Mouse (Mus musculus): ENCODE data around the gene Rela. TPM values are rescaled to one million over a fixed set of nuclear protein-coding genes. Genes with fewer than 3 reads are reported as not detected.

Rela gene
- total RNA-seq, 2 experiments from 2014 or later: 18.1 to 19.8 TPM

DNA sequence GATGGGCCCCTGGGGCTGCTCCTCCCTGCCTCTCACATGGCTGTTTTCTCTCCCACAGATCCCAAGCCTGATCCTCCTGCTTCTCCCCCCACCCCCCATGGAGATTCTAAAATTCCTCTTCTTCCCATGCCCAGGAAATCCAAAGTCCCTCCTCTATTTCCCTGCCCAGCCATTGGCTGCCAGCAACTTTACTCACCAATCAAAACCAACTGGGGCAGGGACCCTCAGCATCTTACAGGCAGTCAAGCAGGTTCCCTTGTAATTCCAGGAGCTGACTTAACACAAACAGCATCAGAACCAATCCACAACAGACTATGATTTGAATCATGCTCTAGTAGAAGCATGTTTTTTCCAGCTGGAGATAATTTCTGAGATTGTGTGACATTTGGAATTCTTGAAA, 7.4 kb upstream of the Rela start:
- DNase-seq (ENCODE audit: low spot score in 2 of 2): no peak
- intact Hi-C loops (cut with DNase I): no loop called here

DNA sequence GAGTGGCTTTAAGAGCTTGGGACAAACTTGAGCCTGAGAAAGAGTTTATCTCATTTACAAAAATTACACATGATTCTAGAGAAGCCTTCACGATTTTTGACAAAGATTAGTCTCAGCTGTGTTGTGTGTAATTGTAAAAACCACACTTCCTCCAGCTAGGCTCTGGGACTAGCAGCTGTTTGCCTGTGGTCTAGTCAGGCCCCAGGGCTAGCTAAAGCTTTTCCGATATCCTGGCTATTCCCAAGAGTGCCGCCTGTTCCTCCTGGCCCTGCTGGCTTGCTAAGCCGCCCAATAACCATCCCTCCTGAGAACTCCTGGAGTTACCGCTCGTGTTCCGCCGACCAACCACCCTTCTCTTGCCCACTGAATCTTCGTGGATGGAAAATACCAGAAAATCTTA, 5.2 kb upstream of the Rela start:
- no peak for DNase-seq (ENCODE audit: low spot score in 2 of 2)
- intact Hi-C loops (cut with DNase I): no loop called here

DNA sequence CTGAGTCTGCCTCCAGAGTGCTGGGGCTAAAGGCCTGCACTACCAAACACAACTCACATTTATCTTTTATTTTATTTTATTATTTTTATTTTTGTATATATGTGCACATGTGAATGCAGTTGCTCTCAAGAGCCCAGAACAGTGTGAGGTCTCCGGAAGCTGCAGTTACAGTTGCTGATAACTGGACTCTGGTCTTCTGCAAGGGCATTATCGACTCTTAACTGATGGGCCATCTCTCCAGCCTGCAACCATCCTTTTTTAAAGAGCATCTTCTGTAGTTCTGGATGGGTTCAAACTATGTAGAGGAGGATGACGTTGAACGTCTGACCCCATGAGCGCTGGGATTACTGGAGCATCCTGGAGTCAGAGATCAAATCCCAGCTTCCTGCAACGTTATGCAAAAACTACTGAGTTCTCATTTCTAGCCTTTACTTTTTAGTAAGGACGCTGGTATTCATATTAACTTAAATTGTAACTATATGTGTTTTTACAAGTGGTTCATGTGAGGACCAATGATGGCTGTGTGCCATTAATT, 1.2 kb upstream of the Rela start:
- intact Hi-C loops (cut with DNase I): loop anchor here (5.0 kb wide), 1 partner anchor 69 kb away; the partner anchor contains the start of gene Ap5b1
- no peak for DNase-seq (ENCODE audit: low spot score in 2 of 2)

DNA sequence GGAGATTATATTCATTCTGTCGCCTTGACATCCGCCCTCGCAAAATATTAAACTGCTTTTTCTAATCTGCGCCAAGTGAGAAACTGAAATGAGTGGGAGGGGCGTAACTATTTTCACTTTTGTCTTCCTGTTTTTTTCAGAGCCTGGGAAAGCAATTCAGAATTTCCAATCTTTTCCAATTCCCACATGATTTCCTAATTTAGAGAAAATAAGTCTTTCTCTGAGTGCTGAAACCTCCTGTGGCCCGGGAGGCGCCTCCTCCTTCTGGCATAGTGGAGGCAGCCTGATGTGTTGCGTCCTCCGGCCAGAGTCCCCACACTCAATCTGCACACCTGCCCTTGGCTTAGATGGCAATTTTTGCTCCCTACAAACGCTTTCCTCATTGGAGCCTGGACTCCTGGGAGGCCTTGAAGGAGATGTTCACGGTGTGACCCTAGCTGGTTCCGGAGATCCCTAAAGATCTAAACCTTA, 677 bp upstream of the Rela start:
- DNase-seq (ENCODE audit: low spot score in 2 of 2): peak; percentile 43 to 46
- intact Hi-C loops (cut with DNase I): loop anchor here (5.0 kb wide), 1 partner anchor 69 kb away; the partner anchor contains the start of gene Ap5b1

DNA sequence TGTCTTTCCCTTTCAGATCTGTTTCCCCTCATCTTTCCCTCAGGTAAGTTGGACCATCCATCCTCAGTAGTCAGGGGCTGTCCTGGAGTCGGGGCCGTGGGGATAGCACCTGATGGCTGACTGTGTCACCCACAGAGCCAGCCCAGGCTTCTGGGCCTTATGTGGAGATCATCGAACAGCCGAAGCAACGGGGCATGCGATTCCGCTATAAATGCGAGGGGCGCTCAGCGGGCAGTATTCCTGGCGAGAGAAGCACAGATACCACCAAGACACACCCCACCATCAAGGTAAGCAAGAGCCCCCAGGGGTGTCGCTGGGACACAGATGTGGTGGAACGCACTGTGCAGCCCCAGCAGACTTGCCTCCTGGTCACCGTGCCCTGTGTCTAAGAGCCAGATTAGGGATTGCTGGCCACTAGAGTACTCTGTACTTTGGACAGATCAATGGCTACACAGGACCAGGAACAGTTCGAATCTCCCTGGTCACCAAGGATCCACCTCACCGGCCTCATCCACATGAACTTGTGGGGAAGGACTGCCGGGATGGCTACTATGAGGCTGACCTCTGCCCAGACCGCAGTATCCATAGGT, 1.2 kb downstream of the Rela start:
- intact Hi-C loops (cut with DNase I): loop anchor here (5.0 kb wide), 1 partner anchor 71 kb away; the partner anchor contains the start of gene Ap5b1
- DNase-seq (ENCODE audit: low spot score in 2 of 2): no peak

DNA sequence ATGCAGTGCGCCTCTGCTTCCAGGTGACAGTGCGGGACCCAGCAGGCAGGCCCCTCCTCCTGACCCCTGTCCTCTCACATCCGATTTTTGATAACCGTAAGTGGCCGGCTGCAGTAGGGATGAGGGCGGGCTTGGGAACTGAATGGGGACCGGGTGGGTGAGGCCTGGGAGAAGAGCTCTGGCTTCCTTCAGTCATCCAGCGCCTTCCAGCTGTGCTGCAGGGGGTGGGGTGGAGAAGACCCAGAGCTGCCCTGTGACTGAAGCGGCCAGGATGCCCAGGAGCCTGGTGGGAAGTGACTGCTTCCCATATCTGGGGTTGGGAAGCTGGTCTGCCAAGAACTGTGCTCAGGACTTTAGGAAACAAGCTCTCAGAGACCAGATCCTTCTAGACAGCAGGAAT, 3.1 kb downstream of the Rela start:
- DNase-seq (ENCODE audit: low spot score in 2 of 2): no peak
- intact Hi-C loops (cut with DNase I): no loop called here

DNA sequence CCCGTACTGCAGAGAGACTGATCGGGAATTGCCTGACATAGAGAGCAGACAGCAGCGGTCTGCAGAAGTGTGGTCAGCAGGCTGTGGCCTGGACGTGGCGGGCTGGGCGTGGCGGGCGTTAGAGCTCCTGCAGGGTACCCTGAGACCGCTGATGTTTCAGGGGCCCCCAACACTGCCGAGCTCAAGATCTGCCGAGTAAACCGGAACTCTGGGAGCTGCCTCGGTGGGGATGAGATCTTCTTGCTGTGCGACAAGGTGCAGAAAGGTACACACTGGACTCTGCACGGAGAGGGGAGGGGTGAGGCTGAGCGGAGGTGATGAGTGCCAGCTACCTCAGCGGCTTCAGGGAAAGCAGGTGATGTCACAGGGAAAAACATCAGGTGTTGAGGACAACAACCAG, 3.7 kb downstream of the Rela start:
- intact Hi-C loops (cut with DNase I): no loop called here
- no peak for DNase-seq (ENCODE audit: low spot score in 2 of 2)

DNA sequence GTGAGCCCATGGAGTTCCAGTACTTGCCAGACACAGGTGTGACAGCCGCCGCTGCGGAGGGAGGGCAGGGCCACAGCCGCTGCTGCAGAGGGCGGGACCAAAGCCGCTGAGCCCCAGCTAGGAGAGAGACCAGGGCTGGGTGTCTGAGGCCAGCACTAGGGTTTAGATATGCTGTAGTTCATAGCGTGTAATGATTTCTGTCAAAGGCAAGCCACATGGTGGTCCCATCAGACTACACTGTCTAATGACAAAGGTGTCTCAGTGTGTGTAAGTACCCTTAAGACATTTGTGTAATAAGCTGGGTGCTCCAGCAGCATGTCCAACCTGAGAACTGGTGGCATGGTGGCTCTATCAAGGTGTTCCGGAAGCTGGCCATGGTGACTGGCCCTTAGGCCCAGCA, 4.4 kb downstream of the Rela start:
- intact Hi-C loops (cut with DNase I): no loop called here
- no peak for DNase-seq (ENCODE audit: low spot score in 2 of 2)

DNA sequence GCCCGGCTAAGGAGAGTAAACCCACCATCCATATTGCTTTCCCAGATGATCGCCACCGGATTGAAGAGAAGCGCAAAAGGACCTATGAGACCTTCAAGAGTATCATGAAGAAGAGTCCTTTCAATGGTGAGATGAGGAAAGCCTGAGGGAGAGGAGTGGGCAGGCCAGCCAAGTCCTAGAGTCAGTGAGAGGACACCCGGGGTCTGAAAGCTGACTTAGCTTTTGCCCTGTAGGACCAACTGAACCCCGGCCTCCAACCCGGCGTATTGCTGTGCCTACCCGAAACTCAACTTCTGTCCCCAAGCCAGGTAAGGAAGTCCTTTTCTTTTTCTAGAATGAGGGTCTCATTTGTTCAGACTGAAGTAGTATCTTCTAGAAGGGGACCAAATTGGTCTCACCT, 8.0 kb downstream of the Rela start:
- intact Hi-C loops (cut with DNase I): loop anchor here (5.0 kb wide), 1 partner anchor 38 kb away; no protein-coding TSS in a partner anchor

DNA sequence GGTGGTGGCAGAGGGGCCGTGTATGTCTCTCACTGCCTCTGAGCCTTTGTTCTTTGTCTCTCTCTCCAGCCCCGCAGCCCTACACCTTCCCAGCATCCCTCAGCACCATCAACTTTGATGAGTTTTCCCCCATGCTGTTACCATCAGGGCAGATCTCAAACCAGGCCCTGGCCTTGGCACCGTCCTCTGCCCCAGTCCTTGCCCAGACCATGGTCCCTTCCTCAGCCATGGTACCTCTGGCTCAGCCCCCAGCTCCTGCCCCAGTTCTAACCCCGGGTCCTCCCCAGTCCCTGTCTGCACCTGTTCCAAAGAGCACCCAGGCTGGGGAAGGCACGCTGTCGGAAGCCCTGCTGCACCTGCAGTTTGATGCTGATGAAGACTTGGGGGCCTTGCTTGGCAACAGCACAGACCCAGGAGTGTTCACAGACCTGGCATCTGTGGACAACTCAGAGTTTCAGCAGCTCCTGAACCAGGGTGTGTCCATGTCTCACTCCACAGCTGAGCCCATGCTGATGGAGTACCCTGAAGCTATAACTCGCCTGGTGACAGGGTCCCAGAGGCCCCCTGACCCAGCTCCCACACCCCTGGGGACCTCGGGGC, 9.5 kb downstream of the Rela start:
- intact Hi-C loops (cut with DNase I): loop anchor here (5.0 kb wide), 1 partner anchor 40 kb away; no protein-coding TSS in a partner anchor
- DNase-seq (ENCODE audit: low spot score in 2 of 2): no peak

More for the DNA sequence above, 8.0 kb downstream of the Rela start:
- DNase-seq (ENCODE audit: low spot score in 2 of 2): no peak

DNA sequence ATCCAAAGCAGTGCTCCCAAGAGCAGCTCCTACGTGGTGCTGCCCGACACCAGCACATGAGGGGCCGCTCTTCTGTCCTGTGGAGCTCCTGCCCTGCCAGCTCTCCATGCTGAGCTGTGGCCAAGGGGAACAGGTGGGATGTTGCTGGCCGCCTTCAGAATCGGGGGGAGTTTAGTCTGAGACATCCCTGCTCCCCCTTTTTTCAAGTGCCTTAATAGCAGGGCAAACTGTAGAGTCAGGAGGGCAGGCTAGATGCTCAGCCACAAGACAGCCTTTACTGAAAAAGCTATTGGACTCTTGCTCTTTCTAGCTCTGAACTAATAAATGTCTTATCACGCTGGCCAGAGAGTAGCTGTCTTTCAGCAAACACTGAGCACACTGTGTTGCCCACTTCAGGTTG, 10.5 kb downstream of the Rela start:
- DNase-seq (ENCODE audit: low spot score in 2 of 2): no peak
- intact Hi-C loops (cut with DNase I): loop anchor here (5.0 kb wide), 1 partner anchor 40 kb away; no protein-coding TSS in a partner anchor

DNA sequence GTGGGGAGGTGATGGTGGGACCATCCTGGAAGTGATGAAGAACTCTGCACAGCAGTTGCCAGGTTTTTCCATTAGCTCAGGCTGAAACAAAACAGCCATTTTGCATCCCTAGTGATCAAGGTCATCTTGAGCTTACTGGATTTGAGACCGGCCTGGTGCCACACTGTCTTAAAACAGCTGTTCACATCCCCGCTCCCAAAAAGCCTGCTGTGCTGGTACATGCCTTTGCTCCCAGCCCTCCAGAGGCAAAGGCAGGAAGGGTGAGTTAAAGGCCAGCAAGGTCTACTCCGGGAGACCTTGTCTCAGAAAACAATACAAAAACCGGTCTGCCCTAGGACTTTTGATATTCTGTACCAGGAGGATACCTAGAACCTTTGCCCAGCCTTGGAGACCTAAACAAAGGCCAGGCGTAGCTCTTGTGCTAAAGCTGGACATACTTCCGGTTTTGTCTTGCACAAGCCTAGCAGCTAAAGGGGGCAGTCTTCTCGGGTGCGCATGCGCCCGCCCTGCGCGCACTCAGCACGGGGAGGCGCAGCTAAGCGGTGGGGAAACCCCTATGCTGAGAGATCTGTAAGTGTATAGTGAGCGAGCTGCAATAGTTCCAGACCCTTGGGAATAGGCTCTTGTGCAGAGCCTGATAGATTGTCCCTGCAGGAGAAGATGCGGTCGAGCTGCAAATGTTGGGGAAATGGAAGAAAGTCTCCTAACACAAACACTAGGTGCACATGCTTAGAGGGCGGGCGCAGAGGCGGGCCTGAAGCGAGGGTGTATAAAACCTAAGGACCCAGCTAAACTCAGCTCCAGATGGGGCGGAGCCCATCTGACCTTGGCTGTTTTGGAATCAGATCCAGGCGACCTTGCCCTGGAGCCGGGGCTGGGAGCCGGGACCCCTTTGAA, 11.4 kb downstream of the Rela start:
- peak; percentile 80 to 82 for DNase-seq (ENCODE audit: low spot score in 2 of 2)
- intact Hi-C loops (cut with DNase I): loop anchor here (5.0 kb wide), 1 partner anchor 41 kb away; no protein-coding TSS in a partner anchor

DNA sequence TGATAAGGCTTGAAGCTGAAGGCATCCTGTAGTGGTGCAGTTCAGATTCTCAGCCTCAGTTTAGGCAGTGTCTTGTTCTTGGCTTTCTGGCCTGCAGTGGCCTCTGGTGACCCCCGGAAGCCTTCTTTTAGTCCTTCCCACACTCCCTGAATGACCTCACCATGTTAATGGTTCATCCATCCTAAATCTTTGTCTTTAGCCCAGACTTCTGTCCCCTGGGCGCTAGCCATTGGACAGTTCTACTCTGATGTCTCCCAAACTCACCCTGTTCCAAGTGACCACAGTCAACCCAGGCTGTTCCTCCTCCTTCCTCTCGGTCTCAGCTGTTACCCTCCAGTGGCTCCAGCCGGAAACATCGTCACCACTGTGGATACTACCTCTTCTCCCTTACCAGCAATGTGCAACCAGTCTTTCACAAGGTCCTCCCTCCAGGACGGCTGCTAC, 12.0 kb downstream of the Rela start:
- intact Hi-C loops (cut with DNase I): loop anchor here (5.0 kb wide), 1 partner anchor 42 kb away; no protein-coding TSS in a partner anchor
- no peak for DNase-seq (ENCODE audit: low spot score in 2 of 2)

DNA sequence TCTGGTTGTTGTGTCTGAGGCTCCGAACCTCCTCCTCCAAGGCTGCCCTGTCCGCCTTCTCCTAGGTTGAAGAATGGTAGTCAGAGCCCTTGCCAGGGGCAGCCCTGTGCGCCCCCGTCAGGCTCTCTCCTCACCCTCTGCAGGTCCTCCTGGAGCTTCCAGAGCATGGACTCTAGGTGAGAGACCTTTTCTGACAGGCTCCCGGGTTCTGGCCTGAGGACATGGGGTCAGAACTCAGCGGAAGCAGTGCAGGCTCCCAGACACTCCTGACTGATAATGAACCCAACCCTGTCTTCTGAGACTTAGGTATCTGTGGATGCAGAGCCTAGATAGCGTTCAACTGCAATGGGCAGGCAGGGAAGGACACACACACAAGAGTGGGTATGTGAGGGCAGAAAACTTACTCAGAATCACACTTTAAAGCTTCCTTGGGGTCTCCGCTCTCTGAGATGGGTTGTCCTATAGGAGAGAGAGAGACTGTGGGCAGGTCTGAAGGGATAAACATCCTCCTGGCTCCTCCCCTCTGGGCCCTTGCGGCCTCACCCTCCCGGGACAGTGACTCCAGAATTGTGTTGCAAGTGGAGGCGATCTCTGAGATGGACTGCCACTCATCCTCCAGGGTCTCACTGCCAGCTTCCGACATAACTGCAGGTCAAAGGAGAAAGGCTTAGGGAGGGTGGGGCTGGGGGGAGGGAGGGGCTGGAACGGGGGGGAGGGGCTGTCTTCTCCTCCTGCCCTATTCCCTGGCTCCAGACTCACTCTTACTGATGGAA, 14.4 kb downstream of the Rela start:
- intact Hi-C loops (cut with DNase I): no loop called here
- DNase-seq (ENCODE audit: low spot score in 2 of 2): no peak

DNA sequence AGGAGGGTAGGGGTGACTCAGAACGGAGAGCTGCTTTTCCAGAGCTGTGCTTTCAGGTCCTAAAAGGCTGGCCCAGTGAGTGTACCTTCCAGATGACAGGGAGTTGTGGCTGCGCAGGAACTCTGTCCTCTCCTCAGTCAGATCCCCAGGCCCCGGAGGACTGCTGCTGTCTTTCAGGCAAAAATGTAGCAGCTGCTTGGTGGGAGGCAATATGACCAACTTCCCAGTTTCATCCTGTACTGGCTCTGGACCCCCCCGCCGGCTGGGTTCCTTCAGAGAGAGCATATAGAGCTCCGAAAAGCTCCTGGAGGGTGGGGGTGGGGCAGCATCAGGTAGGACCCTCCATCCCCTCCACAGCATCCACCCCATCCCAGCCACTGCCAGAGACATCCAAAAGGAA, 15.3 kb downstream of the Rela start:
- DNase-seq (ENCODE audit: low spot score in 2 of 2): peak in 1 of 2 experiments; percentile 50
- intact Hi-C loops (cut with DNase I): no loop called here

DNA sequence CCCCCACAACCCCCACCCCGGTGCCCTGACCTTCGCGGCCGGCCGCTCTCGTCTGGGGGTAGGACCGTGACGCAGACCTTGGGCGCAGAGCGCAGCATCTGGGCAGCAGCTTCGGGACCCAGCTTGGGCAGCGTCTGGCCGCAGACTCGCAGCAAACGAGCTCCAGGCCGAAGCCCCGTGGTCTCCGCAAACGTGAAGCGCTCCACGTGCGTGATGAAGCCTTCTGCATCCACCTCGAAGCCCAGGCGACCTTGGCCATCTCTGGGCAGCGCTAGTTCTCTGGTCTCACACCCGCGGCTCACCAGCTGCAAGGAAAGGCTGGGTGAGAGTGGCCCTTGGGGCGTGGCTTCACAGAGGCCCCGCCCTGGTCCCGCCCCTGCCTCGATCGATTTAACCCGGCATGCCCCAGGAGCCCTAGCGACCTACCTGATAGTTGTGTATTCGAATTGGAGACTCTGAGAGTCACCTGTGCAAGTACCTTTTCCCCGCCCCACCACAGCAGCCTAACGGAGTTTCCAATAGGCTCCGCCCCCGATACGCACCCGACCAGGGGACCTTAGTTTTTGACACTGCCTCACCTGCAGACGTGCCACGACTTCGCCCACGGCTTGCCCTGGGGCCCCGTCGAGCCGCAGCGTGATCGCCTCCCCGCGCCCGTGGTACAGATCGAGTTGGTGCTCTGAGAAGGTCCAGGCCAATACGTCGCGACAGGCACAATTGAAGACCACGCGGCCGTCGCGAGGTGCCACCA, 16.9 kb downstream of the Rela start:
- intact Hi-C loops (cut with DNase I): no loop called here
- DNase-seq (ENCODE audit: low spot score in 2 of 2): no peak

DNA sequence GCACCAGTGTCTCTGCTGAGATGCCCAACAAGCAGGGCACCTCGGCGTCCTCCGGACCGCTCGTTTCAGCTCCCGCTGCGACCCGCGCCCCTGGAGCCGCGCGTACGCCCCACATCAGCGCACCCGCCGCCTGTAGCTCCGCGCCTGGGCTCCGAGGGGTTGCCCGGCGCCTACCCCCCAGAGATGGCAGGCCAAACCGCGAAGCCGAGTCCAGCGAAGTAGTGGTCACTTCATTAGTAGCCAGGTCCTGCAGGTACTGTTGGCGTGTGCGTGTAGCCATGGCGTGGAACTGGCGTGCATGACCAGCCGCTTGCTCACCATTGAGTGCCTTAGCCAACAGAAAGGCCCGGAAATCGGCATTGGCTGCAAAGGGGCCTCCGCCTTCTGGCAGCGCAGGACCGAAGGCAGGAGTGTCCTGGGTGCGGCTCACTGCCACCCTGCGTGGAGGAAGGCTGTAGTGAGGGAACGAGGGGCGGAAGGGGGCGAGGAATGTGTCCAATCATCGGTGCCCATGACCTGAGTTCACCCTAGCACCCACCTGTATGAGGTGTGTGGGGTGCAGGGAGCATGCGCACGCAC, 17.5 kb downstream of the Rela start:
- intact Hi-C loops (cut with DNase I): no loop called here
- DNase-seq (ENCODE audit: low spot score in 2 of 2): no peak

Measured in left cerebral cortex, postnatal 36 days (tissue).